Mouse (Mus musculus): ENCODE results near the gene Id2.

Id2 gene

GRCm38 (mm10) chr12:25097052-25097209 is at the start of gene Id2:
Gene Id2, minus strand, starts transcription at chr12:25097140.
- DNase-seq = no peak

DNA sequence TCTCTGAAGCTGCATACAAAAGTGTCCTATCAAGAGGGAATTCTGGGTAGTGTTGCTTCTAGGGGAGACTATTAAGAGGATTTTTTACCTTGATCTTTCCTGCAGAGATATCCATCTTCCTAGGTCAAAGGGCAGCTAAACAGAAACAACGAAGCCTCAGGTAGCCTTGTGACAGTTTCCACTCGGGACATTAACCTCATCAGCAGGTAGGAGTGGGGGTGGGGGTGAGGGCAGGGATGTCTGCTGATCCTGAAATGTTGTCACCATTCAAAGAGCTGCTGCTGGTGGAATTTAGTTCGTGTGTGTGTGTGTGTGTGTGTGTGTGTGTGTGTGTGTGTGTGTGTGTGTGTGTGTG is 48.4 kb upstream of the Id2 start:
- DNase-seq = no peak

DNA sequence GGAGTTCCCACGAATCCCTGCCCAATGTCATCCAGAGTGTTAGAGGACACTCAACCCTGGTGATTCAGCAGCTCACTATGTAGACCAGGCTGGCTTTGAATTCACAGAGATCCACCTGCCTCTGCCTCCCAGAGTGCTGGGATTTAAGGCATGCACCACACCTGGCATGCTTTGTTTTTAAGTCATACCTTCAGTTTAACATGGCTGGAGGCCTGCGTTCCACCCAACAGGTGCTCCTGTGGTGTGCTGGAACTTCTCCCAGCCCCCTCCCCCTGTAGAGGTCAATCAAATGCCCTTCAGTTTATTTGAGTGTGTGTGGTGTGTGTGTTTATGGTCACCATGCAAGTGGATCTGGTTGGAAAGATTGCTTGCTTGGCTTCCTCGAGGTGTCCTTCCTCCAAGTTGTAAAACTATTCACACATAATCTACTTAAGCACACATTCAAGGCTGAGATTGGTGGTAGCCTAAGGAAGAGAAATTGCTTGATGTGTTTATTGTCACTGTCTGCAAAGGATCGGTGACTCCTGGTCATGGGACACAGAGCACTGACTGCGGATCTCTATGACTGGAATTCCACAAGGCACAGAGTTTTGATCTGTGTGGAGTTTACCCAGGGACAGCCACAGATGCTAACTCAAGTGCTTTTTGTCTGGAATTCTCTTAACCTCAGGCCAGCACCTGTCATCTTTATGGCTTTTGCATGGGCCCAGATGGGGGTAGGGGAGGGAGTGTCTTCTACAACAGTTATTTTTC is 47.8 kb upstream of the Id2 start:
- DNase-seq = no peak

DNA sequence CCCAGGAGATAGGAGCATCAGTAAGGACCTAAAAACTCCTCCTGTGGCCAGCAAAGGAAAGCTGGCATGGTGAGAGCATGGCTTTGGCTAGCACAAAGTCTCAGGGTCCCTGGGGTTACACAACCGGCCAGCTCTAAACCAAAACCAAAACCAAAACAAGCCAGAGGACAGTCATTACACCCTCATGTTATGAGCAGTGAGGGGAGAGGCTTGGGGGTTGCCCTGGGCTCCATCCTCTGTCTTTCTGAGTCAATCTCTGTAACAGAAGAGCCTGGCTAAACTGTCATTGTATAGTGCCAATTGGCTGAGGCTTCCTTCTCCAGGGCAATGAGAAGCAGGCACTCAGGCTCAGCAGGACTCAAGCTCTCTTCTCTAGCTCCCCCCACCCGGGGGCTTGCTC is 46.6 kb upstream of the Id2 start:
- no peak for DNase-seq

DNA sequence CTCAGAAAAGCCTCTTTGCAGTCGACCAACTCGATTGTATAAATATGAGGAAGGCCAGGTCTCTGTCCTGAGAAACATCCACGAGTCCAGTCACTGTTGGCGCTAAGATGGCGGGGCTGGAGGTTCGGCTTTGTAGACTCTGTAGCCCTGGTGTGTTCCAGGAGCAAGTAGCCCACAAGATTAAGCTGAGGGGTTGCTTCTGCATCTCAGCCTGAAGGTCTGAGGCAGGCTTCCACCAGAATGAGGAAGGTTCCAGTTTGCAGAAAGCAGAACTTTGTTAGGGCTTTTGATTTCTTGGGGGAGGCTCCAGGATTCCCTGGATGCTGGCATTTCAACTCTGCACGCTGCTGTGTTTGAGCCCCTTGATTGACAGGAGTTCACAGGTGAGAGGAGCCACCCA is 45.3 kb upstream of the Id2 start:
- DNase-seq = no peak

- DNase-seq = no peak
Observed at GRCm38 (mm10) chr12:25141311-25141710, 44.4 kb upstream of the Id2 start.

GRCm38 (mm10) chr12:25140115-25140514 is 43.2 kb upstream of the Id2 start:
- DNase-seq = peak; percentile 44

- no peak for DNase-seq
Observed at GRCm38 (mm10) chr12:25138616-25139015, 41.7 kb upstream of the Id2 start.

DNA sequence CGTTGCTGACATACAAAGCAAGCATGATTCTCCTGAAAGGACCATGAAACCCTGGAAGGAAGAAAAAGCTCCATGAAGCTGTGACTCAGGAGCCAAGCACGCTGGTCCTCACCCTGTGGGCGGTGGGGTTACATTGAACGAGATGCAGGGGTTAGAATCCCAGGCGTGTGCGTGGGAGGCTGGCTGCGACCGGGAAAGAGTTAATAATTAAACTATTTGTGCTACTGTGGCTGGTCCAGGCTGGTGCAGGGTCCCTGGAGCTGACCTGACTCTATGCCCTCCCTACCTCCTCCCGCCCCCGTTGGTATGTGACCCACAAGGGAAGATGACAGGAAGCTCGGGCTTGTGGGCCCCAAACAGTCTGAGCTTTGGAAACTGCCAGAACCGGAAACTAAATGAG is 35.1 kb upstream of the Id2 start:
- DNase-seq = peak; percentile 60

DNA sequence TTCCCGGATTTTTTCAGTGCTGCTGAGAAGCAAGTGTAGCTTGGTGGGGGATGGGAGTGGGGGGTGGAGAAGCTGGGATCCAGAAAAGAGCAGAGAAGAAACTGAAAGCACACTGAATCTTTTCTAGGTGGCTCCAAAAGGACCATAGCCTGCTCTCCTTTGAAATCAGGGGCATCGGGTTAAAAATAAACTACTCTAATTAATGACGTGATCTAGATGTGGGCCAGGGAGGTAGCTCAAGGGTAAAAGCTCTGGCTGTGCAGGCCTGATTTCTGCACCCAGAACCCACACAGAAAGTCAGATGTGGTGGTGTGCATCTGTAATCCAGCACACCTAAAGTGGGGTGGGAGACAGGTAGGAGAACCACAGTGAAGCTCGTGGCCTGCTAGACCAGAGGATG is 30.7 kb upstream of the Id2 start:
- DNase-seq = no peak

DNA sequence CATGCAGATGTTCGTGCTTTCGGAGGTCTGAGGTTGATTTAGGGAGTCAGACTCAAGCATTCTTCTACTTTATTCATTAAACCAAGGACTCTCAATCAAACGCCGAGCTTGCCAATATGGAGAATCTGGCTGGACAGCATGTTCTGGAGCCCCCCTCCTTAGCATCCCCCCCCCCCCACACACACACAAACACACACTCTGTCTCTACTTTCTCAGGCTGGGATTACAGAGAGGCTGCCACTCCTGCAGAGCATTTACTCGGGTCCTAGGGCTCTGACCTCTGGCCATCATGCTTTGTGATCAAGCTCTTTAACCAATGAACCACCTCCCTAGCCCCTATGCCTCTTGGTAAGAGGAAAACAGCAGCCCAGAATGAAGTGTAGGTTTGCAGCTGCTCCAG is 29.3 kb upstream of the Id2 start:
- DNase-seq = no peak

DNA sequence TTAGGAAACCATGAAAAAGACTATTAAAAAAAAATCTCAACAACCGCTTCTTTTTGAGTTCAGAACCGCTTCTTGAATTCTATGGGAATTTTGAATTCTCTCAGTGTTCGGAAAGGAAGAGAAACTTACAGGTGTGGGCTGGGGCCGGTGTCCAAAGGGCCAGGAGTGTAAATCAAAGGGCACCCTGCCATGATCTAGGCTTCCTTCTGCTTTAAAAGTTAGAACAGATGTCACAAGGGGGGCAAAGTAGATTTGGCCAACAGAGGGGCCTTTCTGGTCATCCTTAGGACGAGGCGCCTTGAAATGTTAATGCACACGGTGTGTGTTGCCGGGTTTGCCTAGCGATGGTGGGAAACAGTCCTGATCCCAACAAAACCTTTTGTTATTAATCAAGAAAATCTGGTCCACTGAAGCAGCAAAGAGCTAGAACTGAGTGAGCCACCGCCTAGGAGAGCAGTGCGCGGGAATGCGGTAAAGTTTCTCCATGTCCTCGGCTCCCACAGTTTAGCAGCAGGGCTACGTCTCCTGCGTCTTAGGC is 28.4 kb upstream of the Id2 start:
- no peak for DNase-seq

- DNase-seq = no peak
Observed at GRCm38 (mm10) chr12:25124431-25125238, 27.7 kb upstream of the Id2 start.

GRCm38 (mm10) chr12:25120753-25121152 is 23.8 kb upstream of the Id2 start:
- DNase-seq = no peak

GRCm38 (mm10) chr12:25119278-25119677 is 22.3 kb upstream of the Id2 start:
- peak; percentile 52 for DNase-seq

DNA sequence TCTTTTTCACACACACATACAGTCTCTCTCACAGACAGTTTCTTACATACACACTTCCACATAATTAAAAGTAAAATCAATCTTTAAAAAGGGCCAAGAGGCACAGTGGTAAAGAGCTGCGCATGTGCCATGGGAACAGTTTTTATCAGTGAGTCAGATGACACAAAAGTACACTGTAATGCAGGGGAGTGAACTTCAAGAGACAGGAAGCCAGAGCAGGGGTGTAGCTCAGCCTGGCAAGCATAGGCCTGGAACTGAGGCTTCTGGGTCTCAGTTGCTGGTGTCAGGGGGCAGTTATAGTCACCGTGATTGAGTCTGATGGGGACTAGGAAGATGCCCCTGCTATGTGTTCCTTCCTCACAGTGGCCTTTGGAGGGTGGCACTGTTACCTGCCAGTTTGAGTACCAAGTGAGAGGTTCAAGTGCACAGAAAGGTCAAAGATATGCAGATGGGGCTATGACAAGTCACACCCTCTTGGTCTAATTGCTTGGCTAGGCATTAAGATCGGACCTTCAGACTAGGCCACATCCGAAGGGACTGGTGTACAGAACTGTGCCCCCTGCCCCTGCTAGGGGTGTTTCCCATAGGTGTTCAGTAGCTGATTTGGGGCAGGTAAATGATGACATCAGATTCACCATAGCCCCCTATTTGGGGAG is 21.0 kb upstream of the Id2 start:
- no peak for DNase-seq

DNA sequence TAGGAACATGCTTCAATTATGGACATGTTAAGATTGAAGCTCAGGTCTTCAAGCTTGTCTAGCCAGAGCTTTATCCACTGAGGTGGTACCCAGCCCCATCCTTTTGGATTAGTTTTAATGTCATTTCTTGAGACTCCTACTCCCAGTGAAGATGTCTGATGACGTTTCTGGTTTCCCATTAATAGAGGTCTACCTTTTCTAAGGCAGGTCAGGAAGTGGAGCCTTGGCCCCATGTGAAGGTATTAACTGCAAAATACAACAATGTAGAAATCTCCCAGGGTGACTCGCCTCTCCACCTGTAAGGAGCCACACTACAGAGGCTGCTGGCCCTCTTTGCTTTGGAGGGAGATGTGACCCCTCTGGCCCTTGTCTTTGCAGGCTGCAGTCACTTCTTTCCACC is 19.2 kb upstream of the Id2 start:
- DNase-seq = no peak

GRCm38 (mm10) chr12:25114426-25114825 is 17.5 kb upstream of the Id2 start:
- DNase-seq = no peak

DNA sequence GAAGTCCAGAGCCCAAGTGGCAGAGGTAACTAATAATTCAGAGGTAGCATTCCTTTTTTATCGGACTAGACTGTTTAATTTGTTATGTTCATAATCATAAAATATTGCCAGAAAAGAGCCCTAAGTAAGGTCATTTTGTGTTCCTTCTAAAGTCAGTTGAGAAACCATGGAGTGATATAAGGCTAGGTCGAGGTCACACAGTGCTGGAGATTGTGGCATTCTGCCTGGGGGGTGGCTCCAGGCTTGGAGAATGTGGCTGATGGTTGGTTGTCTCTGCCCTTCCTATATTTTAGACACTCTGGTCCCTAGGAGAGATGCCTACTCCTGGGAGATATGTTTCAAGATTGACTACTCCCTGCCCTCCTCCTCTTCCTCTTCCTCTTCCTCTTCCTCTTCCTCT is 16.4 kb upstream of the Id2 start:
- DNase-seq = no peak

GRCm38 (mm10) chr12:25112806-25113205 is 15.9 kb upstream of the Id2 start:
- no peak for DNase-seq

GRCm38 (mm10) chr12:25110682-25111078 is 13.7 kb upstream of the Id2 start:
- DNase-seq = no peak

DNA sequence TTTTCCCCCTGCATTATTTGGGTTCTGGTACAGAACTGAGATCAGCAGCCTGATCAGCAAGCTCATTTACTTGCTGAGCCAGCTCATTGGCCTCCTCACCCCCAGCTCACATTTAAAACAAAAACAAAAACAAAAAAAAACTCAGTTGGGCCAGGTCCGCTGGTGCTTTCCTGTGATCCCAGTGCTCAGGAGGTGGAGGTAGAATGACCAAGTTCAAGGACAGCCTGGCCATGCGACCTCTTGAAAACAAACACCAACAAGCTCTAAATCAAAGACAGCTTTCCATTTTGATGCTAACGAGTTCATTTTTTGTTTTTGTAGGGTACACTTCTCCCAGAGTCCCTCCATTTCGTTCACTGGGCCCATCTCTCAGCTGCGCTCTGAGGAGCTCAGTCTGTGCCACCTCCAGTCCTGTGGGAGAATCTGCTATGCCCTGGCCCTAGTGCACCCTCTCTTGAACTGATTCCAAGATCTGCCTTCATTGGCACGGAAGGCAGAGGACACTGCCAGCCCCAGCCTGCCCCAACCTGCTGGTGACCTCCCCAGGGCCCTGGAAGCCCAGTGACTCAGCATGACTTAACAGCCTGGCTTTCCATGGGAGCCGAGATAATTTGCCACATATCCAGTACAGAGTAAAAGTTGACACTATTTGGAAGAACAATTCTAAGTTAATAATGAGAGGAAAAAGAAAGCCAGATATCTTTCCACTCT is 13.2 kb upstream of the Id2 start:
- DNase-seq = no peak

- DNase-seq = no peak
Observed at GRCm38 (mm10) chr12:25108865-25109264, 11.9 kb upstream of the Id2 start.

GRCm38 (mm10) chr12:25104541-25104940 is 7.6 kb upstream of the Id2 start:
- no peak for DNase-seq
